Mouse (Mus musculus) adrenal gland, postnatal 14 days (tissue): ENCODE data around the gene Naaa. TPM values are rescaled to one million over a fixed set of nuclear protein-coding genes. Genes with fewer than 3 reads are reported as not detected.

Experiments
- DNase-seq: peaks from one replicate; pipeline ENCODE4 v3.0.0; 2021; ENCODE audit warnings: mixed read lengths
- total RNA-seq: library from RNA; stranded (reverse); gene quantifications from 2 replicates; pipeline ENCODE4 v1.2.3, GENCODE M21; 2021

Naaa gene
- total RNA-seq, 1 experiment from 2014 or later: 19.6 TPM

GRCm38 (mm10) chr5:92263761-92264359 lies 14.1 kb downstream of the Naaa start:
- peak; percentile 87 for DNase-seq

GRCm38 (mm10) chr5:92262646-92263045 lies 15.3 kb downstream of the Naaa start:
- no peak for DNase-seq

GRCm38 (mm10) chr5:92256218-92256617 lies 21.8 kb downstream of the Naaa start, which contains the start of gene Ppef2:
Ppef2 (minus strand) TSS chr5:92256278.
- DNase-seq: no peak

GRCm38 (mm10) chr5:92254476-92254875 lies 23.5 kb downstream of the Naaa start:
- DNase-seq: no peak

GRCm38 (mm10) chr5:92252797-92253343 lies 25.1 kb downstream of the Naaa start:
- DNase-seq: no peak

GRCm38 (mm10) chr5:92252031-92252430 lies 25.9 kb downstream of the Naaa start:
- DNase-seq: no peak

GRCm38 (mm10) chr5:92248614-92249013 lies 29.4 kb downstream of the Naaa start:
- DNase-seq: no peak

GRCm38 (mm10) chr5:92245483-92245882 lies 32.5 kb downstream of the Naaa start:
- DNase-seq: no peak

- DNase-seq: no peak
These were observed 33.1 kb downstream of the Naaa start for GRCm38 (mm10) chr5:92244900-92245299.

GRCm38 (mm10) chr5:92240769-92241168 lies 37.2 kb downstream of the Naaa start:
- DNase-seq: no peak

- peak; percentile 77 for DNase-seq
These were observed 38.4 kb downstream of the Naaa start for GRCm38 (mm10) chr5:92239333-92240232.

- DNase-seq: no peak
These were observed 42.9 kb downstream of the Naaa start for GRCm38 (mm10) chr5:92234939-92235557.

- no peak for DNase-seq
These were observed 44.6 kb downstream of the Naaa start for GRCm38 (mm10) chr5:92233366-92233765.

GRCm38 (mm10) chr5:92231836-92232235 lies 46.1 kb downstream of the Naaa start:
- no peak for DNase-seq

- DNase-seq: no peak
These were observed 47.7 kb downstream of the Naaa start for GRCm38 (mm10) chr5:92230306-92230705.

GRCm38 (mm10) chr5:92229514-92229913 lies 48.5 kb downstream of the Naaa start:
- DNase-seq: no peak

- no peak for DNase-seq
These were observed 49.2 kb downstream of the Naaa start for GRCm38 (mm10) chr5:92228776-92229175.

- no peak for DNase-seq
These were observed 50.2 kb downstream of the Naaa start for GRCm38 (mm10) chr5:92227782-92228181.

GRCm38 (mm10) chr5:92220287-92220902 lies 57.6 kb downstream of the Naaa start:
- peak; percentile 27 for DNase-seq

- DNase-seq: no peak
These were observed 58.1 kb downstream of the Naaa start for GRCm38 (mm10) chr5:92219826-92220225.

- DNase-seq: no peak
These were observed 58.8 kb downstream of the Naaa start for GRCm38 (mm10) chr5:92218915-92219793.
